Mouse (Mus musculus) erythroblast, embryonic 14.5 days (primary cell): ENCODE results near the gene Sfmbt1. TPM values are rescaled to one million over a fixed set of nuclear protein-coding genes. Genes with fewer than 3 reads are reported as not detected.

Source experiments
- H3K27me3 ChIP-seq: 2 replicates; pipeline ENCODE4 v1.6.1; 2012; ENCODE audit warnings: inconsistent platforms; ENCODE audit not compliant: control insufficient read depth
- H3K36me3 ChIP-seq: 2 replicates; pipeline ENCODE4 v1.6.1; 2012; ENCODE audit warnings: mild to moderate bottlenecking, inconsistent platforms; ENCODE audit not compliant: control insufficient read depth
- H3K4me1 ChIP-seq: 2 replicates; pipeline ENCODE4 v1.6.1; 2012; ENCODE audit warnings: inconsistent platforms; ENCODE audit not compliant: control insufficient read depth
- H3K4me3 ChIP-seq: replicated peaks from 2 replicates; pipeline ENCODE3; 2012; ENCODE audit warnings: moderate library complexity, mild to moderate bottlenecking, inconsistent platforms
- H3K9me3 ChIP-seq: 2 replicates; pipeline ENCODE4 v1.6.1; 2012; ENCODE audit warnings: low read length, inconsistent platforms, mixed read lengths; ENCODE audit not compliant: control insufficient read depth
- GATA1 ChIP-seq: IDR thresholded peaks from 2 replicates; pipeline ENCODE4 v1.6.1; 2012; ENCODE audit warnings: low read length, inconsistent platforms, mixed read lengths
- TAL1 ChIP-seq: IDR thresholded peaks from 3 replicates; pipeline ENCODE4 v1.6.1; 2012; ENCODE audit warnings: low read length, inconsistent platforms, mixed read lengths
- polyA plus RNA-seq: library from polyadenylated mRNA; stranded (reverse); fragments of >175 nt; gene quantifications from 2 replicates; pipeline ENCODE4 v1.2.3, GENCODE M21; 2012

The Sfmbt1 gene
- polyA plus RNA-seq, 1 experiment: 0.13 TPM

DNA sequence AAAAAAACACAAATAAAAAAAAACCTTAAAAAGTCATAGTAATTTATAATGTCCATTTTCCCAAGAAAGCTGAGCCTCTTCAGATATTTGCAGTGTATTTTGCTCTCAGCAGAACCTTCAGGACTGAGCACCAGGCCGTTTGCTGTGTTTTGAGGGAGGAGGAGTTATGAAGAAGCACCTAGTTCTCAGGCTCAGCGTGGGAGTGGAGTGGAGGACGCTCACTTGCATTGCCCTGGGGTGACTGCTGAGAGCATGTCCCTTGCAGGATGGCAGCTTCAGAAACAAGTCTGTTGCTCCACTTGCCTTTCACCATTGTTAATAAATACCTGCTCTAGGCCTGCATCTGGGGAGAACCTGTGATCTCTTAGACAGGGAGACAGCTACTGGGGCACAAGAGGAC, 21.2 kb downstream of the Sfmbt1 start:
- Histone ChIP-seq H3K36me3 (peaks cover 10% of the 10 kb centered on the region), H3K4me1 (peaks cover 15% of the 10 kb centered on the region)
- TF ChIP-seq TAL1: no peak
- TF ChIP-seq GATA1: no peak

DNA sequence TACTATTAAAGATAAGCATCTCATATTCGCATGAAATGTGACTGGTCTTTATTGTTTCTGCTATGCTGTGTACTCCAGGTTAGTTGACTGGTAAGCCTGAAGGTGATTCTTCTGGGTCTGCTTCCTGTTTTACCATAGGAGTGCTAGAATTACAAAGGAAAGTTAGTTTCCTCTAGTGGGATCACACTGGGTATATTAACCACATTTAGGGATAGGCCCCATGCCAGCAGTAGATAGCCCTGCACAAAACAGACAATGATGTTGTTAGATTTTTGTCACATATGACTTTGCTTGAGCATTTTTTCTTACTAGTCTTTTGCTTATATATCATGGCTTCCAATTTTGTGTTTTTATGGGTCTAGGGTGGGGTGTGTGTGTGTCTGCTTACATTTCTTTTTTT, 21.8 kb downstream of the Sfmbt1 start:
- no peak overlapping the region for H3K4me3 ChIP-seq

More for the DNA sequence above, 21.2 kb downstream of the Sfmbt1 start:
- no peaks in the 10 kb centered on the region for H3K27me3 ChIP-seq
- no peaks in the 10 kb centered on the region for H3K9me3 ChIP-seq
- no peak overlapping the region for H3K4me3 ChIP-seq

DNA sequence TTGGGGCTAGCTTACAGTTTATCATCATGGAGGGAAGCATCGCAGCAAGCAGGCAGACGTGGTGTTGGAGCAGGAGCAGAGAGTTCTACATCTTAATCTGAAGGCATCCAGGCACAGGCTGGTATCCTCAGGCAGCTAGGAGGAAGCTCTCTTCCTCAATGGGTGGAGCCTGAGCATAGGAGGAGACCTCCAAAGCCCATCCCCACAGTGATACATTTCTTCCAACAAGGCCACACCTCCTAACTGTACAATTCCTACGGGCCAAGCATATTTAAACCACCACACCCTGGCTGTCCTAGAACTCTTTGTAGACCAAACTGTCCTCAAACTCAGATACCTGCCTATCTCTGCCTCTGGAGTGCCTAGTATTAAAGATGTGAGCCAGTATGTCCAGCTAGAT, 29.2 kb downstream of the Sfmbt1 start:
- no peak overlapping the region for H3K4me3 ChIP-seq
- H3K9me3 ChIP-seq: no peaks in the 10 kb centered on the region
- H3K27me3 ChIP-seq: no peaks in the 10 kb centered on the region
- H3K36me3 ChIP-seq: peaks cover 9% of the 10 kb centered on the region
- H3K4me1 ChIP-seq: peaks cover 5% of the 10 kb centered on the region
- TF ChIP-seq GATA1: no peak
- TF ChIP-seq TAL1: no peak

More for the DNA sequence above, 21.8 kb downstream of the Sfmbt1 start:
- no peaks in the 10 kb centered on the region for H3K9me3 ChIP-seq
- peaks cover 13% of the 10 kb centered on the region for H3K4me1 ChIP-seq
- H3K27me3 ChIP-seq: no peaks in the 10 kb centered on the region
- TF ChIP-seq TAL1: no peak
- TF ChIP-seq GATA1: no peak
- peaks cover 10% of the 10 kb centered on the region for H3K36me3 ChIP-seq

DNA sequence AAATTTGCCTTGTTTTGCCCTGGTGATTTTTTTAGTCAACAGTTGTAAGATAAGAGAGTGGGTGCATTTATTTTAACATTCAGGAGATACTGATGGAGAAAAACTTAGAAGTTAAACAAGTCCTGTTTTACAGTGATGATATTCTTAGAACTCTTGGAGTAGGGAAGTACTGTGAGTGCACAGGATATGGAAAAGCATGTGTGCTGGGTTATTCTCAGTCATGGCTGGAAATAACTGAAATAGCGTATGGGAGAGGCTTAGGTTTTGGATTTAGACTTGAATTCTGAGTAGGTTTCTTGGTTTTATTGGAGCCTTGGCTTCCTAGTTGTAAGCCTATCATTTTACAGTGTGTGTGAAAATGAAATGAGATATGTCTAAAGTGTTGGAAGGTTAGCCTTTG, 31.5 kb downstream of the Sfmbt1 start:
- H3K27me3 ChIP-seq: no peaks in the 10 kb centered on the region
- H3K4me1 ChIP-seq: peaks cover 5% of the 10 kb centered on the region
- H3K36me3 ChIP-seq: peaks cover 7% of the 10 kb centered on the region
- H3K4me3 ChIP-seq: no peak overlapping the region
- no peaks in the 10 kb centered on the region for H3K9me3 ChIP-seq
- TF ChIP-seq GATA1 (no peak), TAL1 (no peak)

DNA sequence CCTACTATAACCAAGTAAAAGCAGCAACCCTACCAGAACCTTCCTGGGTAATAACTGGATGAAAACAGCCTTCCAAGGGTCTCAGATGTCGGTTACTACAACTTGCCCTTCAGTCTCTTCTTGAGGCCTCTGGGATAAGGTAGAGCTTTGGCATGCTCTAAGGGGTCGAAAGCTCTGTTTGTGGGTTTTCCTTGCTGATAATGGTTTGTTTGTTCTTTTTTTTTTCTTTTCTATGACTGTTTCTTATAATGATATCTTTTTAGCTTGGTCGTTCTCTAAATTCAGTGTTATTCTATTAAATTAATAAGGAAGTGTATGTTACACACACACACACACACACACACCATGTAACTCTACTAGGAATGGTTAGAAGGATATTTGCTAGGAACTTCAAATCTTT, 42.6 kb downstream of the Sfmbt1 start:
- Histone ChIP-seq H3K27me3 (no peaks in the 10 kb centered on the region), H3K4me3 (no peak overlapping the region), H3K9me3 (no peaks in the 10 kb centered on the region), H3K36me3 (no peaks in the 10 kb centered on the region), H3K4me1 (peaks cover 5% of the 10 kb centered on the region)
- TF ChIP-seq TAL1 (no peak), GATA1 (no peak)

DNA sequence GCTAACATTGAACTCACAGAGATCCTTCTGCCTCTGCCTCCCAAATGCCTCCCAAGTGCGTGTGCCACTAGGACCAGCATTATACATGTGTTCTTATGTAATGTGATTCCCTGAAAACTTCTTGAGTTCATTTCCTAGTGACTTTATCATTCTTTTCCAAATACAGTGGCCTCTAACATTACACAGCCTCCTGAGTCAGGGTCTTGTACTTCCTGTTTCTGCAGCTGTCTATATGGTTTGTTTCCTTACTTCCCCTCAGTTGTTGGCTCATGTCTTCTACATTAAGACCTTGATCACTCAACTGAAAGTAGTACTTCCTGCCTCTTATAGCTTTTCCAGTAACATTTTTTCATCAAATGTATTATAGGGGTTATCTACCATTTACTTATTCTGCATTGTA, 46.6 kb downstream of the Sfmbt1 start:
- Histone ChIP-seq H3K36me3 (peaks cover 4% of the 10 kb centered on the region), H3K27me3 (no peaks in the 10 kb centered on the region), H3K9me3 (no peaks in the 10 kb centered on the region), H3K4me3 (no peak overlapping the region), H3K4me1 (peaks cover 12% of the 10 kb centered on the region)
- TF ChIP-seq GATA1: no peak
- TF ChIP-seq TAL1: no peak

DNA sequence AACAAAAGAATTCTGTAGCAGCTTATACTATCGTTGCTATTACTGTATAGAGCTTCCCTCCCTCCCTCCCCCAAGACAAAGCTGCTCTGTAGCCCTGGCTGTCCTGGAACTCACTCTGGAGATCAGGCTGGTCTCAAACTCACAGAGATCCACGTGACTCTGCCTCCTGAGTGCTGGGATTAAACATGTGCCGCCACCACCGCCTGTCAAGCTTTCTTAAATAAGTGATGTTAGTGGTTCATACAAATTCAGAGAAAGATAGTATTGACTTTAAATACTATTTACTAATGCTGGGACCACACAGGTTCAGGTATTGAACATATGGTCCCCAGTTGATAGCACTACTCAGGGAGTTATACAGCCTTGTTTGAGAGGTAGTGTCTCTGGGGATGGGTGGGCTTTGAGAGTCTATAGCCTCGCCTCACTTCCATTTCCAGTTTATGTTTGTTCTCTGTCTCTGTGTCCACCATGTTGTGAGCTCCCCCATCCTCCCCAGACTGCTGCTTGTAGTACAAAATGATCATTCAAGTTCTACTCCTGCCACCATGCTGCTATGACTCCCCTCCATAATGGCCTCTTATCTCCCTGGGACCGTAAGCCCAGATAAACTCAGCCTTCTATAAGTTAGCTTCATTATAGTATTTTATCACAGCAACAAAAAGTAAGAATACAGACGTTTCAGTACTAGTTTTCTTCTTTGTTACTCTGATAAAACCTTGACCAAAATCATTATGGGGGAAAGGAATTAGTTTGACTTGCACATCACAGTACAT, 47.7 kb downstream of the Sfmbt1 start:
- Histone ChIP-seq H3K4me3 (no peak overlapping the region), H3K4me1 (peaks cover 12% of the 10 kb centered on the region), H3K9me3 (no peaks in the 10 kb centered on the region), H3K36me3 (peaks cover 10% of the 10 kb centered on the region), H3K27me3 (no peaks in the 10 kb centered on the region)
- TF ChIP-seq GATA1 (no peak), TAL1 (no peak)

DNA sequence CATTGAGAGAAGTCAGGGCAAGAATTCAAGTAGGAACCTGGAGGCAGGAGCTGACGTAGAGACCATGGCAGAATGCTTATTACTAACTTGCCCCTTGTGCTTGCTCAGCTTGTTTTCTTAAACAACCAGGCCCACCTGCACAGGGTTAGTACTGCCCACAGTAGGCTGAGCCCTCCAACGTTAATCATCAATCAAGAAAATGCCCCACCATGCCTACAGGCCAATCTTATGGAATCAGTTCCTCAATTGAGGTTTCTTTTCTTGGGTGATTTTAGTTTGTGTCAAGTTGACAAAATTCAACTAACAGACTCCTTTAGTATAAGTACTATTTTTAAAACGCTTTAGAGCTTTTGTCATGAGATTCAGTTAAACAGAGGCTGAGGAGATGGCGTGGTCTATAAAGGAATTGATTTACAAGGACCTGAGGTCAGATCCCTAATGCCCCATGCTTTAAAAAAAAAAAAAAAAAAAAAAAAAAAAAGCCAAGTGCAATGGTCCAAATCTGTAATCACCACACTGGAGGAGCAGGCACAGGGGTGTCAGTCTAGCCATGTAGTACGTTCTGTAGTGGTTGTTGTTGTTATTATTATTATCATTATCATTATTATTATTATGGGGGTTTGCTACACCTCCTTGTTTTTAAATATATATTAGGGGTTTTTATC, 48.4 kb downstream of the Sfmbt1 start:
- no peaks in the 10 kb centered on the region for H3K9me3 ChIP-seq
- TF ChIP-seq GATA1: no peak
- TF ChIP-seq TAL1: no peak

DNA sequence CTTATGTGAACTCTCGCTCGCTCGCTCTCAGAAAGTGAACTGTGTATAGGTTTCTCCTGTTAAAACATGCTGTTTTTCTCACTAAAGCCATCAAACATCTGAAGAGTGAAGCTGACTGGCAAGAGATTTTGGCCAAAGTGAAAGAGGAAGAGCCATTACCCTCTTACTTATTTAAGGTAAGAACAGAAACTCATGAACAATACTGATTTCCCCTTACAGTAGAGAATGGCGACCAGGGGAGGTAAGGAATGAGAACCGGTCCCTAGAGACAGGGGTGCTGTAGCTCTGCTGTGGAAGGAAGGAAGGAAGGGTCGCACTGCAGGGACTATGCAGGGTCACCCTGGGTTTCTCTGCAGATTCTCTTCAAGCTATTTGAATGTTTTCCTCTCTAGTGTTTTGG, 70.0 kb downstream of the Sfmbt1 start:
- Histone ChIP-seq H3K4me3 (no peak overlapping the region), H3K27me3 (no peaks in the 10 kb centered on the region), H3K9me3 (no peaks in the 10 kb centered on the region), H3K36me3 (peaks cover 62% of the 10 kb centered on the region), H3K4me1 (no peaks in the 10 kb centered on the region)
- TF ChIP-seq GATA1: no peak
- no peak for TF ChIP-seq TAL1

More for the DNA sequence above, 48.4 kb downstream of the Sfmbt1 start:
- Histone ChIP-seq H3K4me3 (no peak overlapping the region), H3K27me3 (no peaks in the 10 kb centered on the region), H3K4me1 (peaks cover 12% of the 10 kb centered on the region), H3K36me3 (peaks cover 16% of the 10 kb centered on the region)
